Mouse (Mus musculus) midbrain, embryonic 14.5 days (tissue): ENCODE results near the gene Nppc. TPM values are rescaled to one million over a fixed set of nuclear protein-coding genes. Genes with fewer than 3 reads are reported as not detected.
A peak's percentile ranks its signal among the peaks of the same experiment; 100 is the strongest.

Experiments
- ATAC-seq: fragments of 200-750 bp; cut with Nextera tagmentation; 2 replicates; pipeline ENCODE4 v1.8.0; 2017; ENCODE audit warnings: moderate number of reproducible peaks, moderate library complexity; ENCODE audit not compliant: low FRiP score, low TSS enrichment
- DNase-seq: peaks from one replicate; pipeline ENCODE4 v3.0.0-alpha.2; 2015
- H3K27ac ChIP-seq: fragments of 300-500 bp; sonication (generic); replicated peaks from 2 replicates; pipeline ENCODE4 v1.5.1; 2014; ENCODE audit warnings: mild to moderate bottlenecking, low read depth, low read length, moderate library complexity
- H3K27me3 ChIP-seq: fragments of 300-500 bp; sonication (generic); 2 replicates; pipeline ENCODE4 v1.6.1; 2014; ENCODE audit warnings: low read length, control low read depth, mixed read lengths; ENCODE audit not compliant: control insufficient read depth, insufficient read depth
- H3K36me3 ChIP-seq: fragments of 300-500 bp; sonication (generic); 2 replicates; pipeline ENCODE4 v1.6.1; 2014; ENCODE audit warnings: low read length, control low read depth; ENCODE audit not compliant: control insufficient read depth, insufficient read depth
- H3K4me1 ChIP-seq: fragments of 300-500 bp; sonication (generic); 2 replicates; pipeline ENCODE4 v1.6.1; 2014; ENCODE audit warnings: mild to moderate bottlenecking, antibody characterized with exemption, low read length, control low read depth; ENCODE audit not compliant: control insufficient read depth, insufficient read depth
- H3K4me2 ChIP-seq: fragments of 300-500 bp; sonication (generic); 2 replicates; pipeline ENCODE4 v1.6.1; 2014; ENCODE audit warnings: mild to moderate bottlenecking, low read length, moderate library complexity
- H3K4me3 ChIP-seq: fragments of 300-500 bp; sonication (generic); replicated peaks from 2 replicates; pipeline ENCODE4 v1.5.1; 2014; ENCODE audit warnings: low read depth, low read length
- H3K9ac ChIP-seq: fragments of 300-500 bp; sonication (generic); replicated peaks from 2 replicates; pipeline ENCODE4 v1.6.1; 2014; ENCODE audit warnings: mild to moderate bottlenecking, low read length, moderate library complexity
- H3K9me3 ChIP-seq: fragments of 300-500 bp; sonication (generic); 2 replicates; pipeline ENCODE4 v1.6.1; 2016; ENCODE audit warnings: low read length, control low read depth, mixed read lengths; ENCODE audit not compliant: control insufficient read depth
- WGBS: fragments of 180-500 bp; shearing (Covaris S2); extraction: QIAGEN DNeasy Blood & Tissue Kit; methylation state at CpG from one replicate; pipeline ENCODE4 v1.1.7; 2014; 5-methylcytosine and 5-hydroxymethylcytosine counted together
- microRNA-seq: library from miRNA; unstranded; fragments of <30 nt; microRNA quantifications from one replicate; pipeline ENCODE4, GENCODE M21; 2016
- polyA plus RNA-seq: library from polyadenylated mRNA; unstranded; fragments of >200 nt; fragmentation: Nextera tagmentation; extraction: Ambion mirVana; gene quantifications from 2 replicates; pipeline ENCODE4 v1.2.1, GENCODE M21; 2014

Nppc gene
- polyA plus RNA-seq, 1 experiment from 2014 or later: 1.8 TPM

DNA sequence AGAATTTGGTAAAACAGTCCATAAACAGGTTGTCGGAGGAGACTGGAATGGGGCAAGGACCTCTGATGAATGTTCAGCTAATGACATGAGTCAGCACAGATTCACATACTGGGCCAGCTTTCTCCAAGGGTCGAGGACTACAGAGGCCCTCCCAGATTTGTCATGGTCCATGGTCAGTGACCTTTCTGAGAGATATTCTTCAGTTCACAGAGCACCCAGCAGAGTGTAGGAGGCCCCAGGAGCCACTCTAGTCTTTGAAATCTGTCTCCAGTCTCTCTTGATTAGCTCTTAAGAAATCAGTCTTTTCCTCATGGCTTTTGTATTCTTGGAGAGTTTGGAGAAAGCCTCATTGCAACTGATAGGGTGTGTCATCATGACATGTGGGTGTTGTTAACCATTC is 48.1 kb downstream of the Nppc start:
- 50% methylated on average over 2 of the region's 2 CpGs for WGBS
- H3K4me3 ChIP-seq: no peak overlapping the region
- H3K4me2 ChIP-seq: no peak overlapping the region
- no peaks in the 10 kb centered on the region for H3K9me3 ChIP-seq
- no peak overlapping the region for H3K27ac ChIP-seq
- no peaks in the 10 kb centered on the region for H3K36me3 ChIP-seq
- no peaks in the 10 kb centered on the region for H3K4me1 ChIP-seq
- H3K27me3 ChIP-seq: no peaks in the 10 kb centered on the region
- DNase-seq: no peak
- no peak overlapping the region for H3K9ac ChIP-seq
- ATAC-seq: no peak

DNA sequence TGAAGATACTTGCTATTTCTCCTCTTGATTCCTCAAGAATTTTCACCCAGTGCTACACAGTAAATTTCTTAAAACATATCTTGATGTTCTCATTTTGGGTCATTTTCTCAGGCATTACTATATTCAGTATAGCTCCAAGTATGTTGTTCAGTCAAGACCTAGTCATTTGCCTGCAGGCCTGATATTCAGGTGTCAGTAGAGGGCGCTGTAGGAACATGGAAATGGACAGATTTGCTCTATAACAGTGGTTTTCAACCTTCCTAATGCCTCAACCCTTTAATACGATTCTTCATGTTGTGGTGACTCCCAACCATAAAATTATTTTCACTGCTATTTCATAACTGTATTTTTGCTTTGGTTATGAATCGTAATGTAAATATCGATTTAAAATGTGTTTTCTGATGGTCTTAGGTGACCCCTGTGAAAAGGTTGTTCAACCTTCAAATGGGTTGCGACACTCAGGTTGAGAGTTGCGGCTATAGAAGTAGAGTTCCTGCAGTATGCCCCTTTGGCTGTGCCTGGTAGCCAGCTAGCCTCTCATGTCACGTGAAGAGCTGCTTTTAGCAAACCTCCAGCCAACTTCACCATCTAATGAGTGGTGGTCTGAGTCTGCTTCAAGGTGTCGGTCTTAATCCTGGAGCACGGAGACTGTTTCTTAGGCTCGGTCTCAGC is 51.8 kb downstream of the Nppc start:
- Histone ChIP-seq H3K4me2 (no peak overlapping the region), H3K36me3 (no peaks in the 10 kb centered on the region), H3K9ac (no peak overlapping the region), H3K4me3 (no peak overlapping the region), H3K4me1 (no peaks in the 10 kb centered on the region), H3K27ac (no peak overlapping the region), H3K9me3 (no peaks in the 10 kb centered on the region), H3K27me3 (no peaks in the 10 kb centered on the region)
- peak; percentile 92 for DNase-seq
- no peak for ATAC-seq
- 59% methylated on average over 10 of the region's 10 CpGs for WGBS

Small RNA genes lying within 50 kb of the gene (microRNA-seq; reads per million reads assigned to microRNA genes)
- not detected for gene Gm22955

Other genes with a start within 250 kb of the Nppc start
- not detected in 2 replicates for gene Nmur1, start 244.3 kb downstream of the Nppc start, polyA plus RNA-seq
- not detected in 2 replicates for gene Tex44, start 244.2 kb downstream of the Nppc start, polyA plus RNA-seq
- 2,168 and 2,208 TPM in 2 replicates for gene Ptma, start 143.8 kb downstream of the Nppc start, polyA plus RNA-seq
- 89.1 and 99.2 TPM in 2 replicates for gene Pde6d, start 87.9 kb downstream of the Nppc start, polyA plus RNA-seq
- 55.6 and 56.7 TPM in 2 replicates for gene Cops7b, start 87.7 kb downstream of the Nppc start, polyA plus RNA-seq
- 35.1 and 39.9 TPM in 2 replicates for gene Dis3l2, start 33.2 kb upstream of the Nppc start, polyA plus RNA-seq